Mouse (Mus musculus) CD4-positive helper T cell, adult 2 months (primary cell): ENCODE measurements around the gene Osbpl8.
"Not testable (repeated sequence)": the region's sequence is repeated elsewhere in the genome, so short reads cannot be mapped to it uniquely, and the experiment has no call there.

Experiments used
- DNase-seq: peaks from one replicate; pipeline ENCODE4 v3.0.0-alpha.2; 2012; ENCODE audit warnings: low read depth, missing footprints, low spot score

The Osbpl8 gene

DNA sequence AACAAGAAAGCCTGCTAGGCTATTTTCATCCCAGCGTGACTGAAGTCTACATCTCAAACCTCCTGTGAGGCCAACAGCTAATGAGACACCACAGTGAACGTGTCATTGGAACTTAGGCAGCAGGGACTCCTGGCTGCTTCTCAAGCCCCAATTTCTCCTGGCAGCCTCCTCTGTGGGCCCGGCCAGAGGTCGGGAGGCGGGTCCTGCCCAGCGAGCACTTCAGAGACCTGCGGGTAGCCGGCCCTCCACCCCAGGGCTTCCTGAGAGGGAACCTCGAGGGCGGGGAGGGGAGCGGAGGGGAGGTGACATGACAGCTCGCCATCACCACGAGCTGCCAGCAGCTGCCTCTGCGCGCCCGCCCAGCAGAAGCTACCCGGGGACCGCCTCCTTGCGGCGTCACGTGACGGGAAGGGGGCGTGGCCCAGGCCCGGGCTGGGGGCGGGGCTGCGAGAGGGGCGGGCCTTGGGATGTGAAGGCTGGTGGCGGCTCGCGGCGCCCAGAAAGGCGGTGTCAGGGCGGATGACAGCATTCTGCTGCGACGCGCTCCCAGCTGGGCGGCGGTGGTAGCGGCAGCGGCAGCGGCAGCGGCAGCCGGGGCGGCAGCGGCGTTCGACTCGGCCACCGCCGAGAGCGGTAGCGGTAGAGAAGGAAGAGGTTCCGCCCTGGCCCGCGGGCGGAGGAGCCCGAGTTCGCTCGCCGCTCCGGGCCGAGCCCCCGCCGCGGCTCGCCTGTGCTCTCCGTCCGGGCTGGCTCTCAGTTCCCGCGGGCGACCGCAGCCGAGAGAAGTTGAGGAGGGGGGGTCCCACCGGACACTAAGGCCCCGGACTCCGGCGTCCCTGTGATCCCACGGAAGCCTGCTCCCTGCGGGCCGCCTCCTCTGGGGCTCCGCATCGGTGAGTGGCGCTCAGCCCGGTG, at the start of gene Osbpl8:
Osbpl8 (plus strand) TSS at position 449 of the 915 bp plus-strand sequence.
- peak; percentile 98 for DNase-seq

DNA sequence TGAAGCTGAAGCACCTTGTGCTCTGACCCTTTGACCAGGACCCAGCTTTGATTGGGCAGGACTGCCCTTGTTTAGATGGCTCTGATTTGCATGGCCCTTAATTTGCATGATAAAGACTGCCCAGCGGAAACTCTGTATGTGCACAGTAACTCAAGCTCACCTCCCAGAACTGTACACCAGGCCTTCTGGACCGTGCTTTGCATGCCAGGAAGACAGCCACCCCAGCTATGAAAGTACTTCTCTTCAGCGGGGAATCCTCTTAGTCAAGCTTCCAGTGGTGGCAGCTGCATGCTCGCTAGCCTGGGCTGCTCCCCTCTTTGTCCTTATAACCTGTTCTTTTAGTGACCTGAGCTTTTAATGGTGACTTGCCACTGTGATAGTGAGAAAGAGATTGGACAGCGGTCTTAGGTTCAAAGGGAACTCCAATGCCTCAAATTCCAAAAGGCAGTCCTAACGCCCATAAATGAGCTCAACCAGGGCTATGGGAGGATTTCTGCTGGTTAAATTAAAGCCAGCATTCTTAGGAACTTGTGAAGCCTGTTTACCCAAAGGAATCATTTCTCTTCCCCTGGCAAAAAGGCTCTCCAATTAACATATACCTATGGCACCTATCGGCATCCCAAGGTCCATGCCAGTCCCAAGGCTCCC, 47.2 kb upstream of the Osbpl8 start:
- no peak for DNase-seq

DNA sequence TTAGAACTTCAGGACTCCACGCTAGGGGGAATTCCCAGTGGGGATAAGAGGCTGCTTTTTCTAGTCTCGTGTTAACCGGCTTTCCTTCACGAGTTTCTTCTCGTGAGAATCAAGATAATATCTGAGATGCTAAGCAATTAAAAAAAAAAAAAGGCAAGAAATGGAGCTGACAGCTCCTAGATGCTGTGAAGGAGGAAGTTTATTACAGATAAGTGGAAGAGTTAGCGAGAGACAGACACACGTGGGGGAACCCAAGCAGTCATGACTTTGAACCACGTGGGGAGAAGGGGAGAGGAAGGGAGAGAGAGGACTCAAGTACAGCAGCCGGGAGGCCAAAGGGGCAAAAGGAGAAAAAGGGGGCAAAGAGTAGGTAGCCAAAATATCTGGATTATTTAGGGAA, 46.3 kb upstream of the Osbpl8 start:
- no peak for DNase-seq

DNA sequence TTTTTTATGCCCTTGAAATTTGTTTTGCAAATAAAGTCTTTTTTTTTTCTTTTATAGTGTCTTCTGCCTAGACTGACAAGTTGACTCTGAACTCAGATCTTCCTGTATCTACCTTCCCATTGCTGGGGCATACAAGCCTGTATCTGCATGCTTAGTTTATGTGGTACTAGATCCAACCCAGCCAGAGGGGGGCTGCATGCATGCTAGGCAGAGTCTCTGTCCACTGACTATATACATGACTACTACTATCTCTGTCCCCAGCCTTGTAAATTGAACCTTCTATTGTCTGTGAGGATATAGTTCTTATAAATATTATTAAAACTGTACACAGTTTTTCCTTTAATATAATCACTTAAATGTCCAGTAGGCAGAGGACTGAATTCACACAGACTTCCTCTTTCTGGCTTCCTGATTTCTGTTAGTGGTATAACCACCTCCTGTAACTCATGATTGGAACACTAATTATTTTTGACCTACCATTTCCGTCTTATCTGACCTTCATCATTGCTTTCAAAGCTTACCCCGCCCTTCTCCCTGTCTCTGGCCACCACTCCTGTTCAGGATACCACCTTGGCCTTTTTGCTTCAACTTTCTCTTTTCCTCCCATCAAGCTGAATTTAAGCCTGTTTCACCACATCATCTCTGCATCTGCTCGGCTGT, 45.4 kb upstream of the Osbpl8 start:
- DNase-seq: no peak

DNA sequence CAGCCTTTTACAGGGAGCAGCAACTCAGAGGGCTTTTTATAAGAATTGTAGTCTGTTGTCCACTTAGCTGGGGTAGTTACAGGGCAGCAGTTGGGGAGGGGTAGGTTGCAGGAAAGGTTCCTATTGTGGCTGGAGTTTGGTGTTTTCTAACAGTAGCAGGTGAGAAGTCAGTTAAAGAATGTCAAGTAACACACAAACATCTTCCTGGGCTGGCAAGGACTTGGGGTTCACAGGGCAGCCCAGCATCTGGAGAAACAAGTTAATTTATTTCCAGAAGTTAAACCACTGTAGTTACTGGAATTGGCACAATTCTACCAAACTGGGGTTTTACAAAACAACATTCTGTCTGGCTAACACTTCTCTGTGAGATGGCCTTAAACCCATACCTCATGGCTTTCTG, 44.8 kb upstream of the Osbpl8 start:
- DNase-seq: no peak

DNA sequence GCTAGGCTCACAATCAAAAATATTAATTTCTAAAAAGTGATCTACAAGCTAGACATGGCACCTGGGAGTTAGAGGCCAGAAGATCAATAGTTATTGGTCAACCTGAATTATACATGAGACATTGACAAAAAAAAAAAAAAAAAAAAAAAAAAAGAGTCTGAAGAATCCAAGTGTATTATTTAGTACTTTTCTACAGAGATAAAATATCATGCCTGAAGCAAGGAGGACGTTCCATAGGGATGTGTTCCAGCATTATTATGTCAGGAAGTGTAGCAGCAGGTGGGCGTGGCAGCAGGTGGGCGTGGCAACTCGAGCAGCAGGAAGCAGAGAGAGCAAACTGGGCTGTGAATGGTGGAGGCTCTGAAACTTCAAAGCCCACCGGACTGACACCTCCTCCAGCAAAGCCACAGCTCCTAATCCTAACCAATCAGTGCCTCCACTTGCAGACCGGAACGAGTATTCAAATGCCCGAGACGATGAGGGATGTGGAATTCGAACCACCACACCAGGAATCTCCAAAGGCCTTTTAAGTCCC, 41.6 kb upstream of the Osbpl8 start:
- DNase-seq: no peak

DNA sequence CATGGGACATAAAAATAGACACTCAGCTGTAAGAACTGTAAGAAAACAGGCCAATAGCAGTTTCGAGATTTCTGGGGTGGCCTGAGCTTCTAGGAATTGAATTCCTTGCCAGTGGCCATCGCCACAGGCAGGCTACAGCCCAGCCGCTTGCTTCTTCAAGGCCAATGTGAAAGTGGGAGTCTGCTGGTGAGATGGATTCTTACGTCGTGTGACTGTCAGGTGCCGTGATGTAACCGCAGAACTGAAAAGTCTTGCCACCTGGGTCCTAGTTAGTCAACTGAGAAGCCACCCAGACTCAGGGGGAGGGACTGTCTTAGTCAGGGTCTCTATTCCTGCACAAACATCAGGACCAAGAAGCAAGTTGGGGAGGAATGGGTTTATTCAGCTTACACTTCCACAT, 40.4 kb upstream of the Osbpl8 start:
- no peak for DNase-seq

DNA sequence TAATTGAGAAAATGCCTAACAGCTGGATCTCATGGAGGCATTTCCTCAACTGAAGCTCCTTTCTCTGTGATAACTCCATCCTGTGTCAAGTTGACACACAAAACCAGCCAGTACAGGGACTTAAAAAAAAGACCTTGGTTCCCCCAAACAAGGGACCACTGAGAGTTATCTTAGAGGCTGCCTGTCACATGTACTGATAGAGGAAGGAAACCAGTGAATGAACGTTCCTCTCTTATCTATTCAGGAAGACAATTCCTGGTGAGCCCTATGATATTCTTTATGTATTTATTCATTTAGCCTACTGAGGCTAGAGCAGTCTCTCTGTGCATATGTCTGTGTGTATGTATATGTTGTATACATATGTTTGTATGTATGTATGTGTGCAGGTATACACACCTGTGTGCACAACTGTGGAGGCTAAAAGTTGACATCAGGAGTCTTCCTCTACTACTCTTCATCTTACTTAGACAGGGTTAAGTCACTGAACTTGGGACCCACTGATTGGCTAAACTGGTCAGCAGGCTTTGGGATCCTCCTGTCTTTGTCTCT, 39.7 kb upstream of the Osbpl8 start:
- no peak for DNase-seq

DNA sequence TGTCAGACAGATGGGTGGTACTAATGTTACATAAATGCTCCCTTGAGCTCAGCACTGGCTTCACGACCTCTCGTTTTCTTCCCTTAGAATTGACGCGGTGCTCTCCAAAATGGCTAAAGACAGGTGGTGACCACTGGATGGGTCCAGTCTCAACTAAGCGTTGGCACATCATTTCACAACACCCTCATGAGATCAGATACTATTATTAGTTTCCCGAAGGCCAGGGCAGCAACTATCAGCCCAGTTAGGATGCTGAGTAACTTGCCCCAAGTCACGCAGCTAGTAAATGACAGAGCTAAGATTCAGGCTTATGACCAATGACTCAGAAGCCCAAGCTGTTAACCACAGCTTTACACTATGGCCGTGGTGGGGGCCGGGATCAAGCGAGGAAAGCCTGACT, 37.2 kb upstream of the Osbpl8 start:
- no peak for DNase-seq

DNA sequence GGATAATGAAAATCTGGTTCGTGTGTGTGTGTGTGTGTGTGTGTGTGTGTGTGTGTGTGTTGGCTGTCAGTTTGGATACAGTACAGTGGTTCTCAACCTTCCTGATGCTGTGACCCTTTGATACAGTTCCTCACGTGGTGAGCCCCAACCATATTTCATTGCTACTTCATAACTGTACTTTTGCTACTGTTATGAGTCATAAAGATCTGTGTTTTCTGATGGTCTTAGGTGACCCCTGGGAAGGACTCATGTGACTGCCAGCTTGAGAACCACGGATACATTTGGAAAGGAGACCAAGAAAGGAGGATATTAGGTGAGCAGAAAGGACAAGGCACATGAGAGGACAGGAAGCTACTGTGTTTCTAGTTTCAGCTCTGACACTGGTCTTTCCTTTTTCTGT, 36.1 kb upstream of the Osbpl8 start:
- no peak for DNase-seq

DNA sequence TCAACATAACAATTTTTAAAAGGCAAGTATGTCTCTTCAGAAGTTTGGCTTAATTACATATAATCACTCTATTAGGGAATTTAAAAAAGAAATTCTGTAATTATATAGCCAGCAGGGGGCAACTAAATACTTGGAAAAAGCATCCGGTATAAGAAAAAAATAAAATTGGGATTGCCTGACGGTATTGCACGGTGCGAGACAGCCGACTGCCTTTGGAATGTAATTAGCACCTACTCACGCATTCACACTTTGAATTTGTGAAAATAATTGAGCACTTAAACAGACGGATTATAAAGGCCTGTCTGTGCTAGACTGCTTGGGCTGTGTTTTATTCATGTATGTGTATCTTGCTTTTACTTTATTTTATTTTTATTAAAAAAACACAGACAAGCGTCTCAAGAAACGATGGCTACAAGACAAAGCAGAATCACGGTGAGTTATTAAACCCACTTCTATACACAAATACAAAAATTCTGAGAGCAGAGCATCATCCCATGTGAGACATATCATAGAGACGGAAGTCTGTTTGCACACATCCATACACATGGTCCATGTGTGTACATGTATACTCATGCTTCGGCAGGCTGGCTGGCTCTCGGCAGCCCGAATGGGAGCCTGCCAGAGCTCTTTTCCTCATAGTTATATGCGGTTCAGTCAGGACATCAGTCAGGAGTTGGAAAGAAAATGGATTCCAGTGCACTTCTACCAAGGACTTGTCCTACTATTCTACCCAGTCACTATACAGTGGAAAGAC, 34.5 kb upstream of the Osbpl8 start:
- no peak for DNase-seq

DNA sequence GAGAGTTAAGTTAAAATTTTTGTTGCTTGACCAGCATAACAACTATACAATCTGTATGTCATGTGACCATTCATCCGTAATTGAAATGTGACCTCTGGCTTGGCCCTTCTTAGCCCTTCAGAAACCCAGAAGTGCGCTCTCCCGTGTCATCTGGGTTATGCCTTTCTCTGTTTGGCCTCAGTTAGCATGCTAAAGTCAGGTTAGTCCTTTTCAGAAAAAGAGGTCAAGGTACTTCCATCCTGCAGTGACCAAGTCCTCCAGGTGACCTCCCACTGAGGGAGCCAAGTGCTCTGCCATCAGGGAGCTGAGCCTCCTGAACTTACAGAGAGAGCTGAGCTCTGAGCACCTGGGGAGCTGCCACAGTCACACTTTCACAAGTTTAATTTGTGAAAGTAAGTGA, 33.7 kb upstream of the Osbpl8 start:
- no peak for DNase-seq

DNA sequence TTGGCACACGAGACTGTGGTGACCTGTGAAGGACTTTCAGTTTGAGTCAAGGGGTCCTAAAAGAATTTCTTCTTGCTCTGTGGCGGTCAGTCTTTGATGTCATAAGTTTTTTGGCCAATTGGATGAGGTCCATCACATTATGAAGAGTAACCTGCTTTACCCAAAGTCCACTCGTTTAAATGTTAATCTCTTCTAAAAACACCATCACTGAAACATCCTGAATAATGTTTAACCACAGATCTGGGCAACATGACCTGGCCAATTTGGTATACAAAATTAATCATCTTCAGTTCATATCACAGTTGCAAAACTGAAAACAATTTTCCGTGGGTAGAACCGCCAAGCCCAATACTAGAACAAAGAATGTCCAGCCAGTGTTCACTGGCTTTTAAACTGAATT, 31.3 kb upstream of the Osbpl8 start:
- no peak for DNase-seq

DNA sequence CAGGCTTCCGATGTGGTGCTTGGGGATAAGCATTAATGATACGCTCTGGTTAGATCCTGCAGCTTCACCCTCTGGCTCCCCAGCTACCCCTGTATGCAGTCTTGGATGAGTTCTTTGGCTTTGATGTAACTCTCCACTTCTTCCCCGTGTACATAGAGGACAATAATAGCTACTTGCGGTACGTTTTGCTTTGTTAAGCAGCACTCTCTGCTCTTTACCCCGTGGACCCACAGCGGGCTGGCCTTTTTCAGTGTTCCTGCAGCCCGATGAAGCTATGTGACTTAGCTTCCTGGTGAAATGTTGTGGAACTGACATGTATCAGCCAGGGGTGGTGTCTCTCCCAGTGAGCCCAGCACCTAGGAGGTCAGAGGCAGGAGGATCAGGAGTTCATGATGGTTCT, 30.6 kb upstream of the Osbpl8 start:
- DNase-seq: no peak

DNA sequence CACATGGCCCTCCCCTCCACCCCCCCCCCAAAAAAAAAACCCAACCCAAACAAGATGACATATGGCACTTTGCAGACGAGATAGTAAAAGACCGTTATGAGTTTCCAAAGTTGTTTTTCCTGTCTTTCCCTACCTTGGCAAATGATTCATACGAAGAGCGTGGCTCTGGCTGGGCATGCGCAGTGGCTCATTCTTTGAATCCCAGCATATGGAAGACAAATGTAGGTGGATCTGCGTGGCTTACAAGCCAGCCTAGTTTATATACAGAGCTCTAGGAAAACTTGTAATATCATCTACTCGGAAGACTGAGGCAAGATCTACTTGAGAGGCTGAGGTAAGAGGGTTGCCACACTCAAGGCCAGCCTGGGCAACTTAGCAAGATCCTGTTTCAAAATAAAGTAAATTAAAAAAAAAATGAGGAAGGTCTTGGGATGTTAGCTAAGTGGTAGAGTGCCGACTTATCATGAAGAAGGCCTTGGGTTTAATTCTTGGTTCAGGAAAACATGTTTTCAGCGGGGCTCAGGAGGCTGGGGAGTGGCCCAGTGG, 30.1 kb upstream of the Osbpl8 start:
- DNase-seq: no peak

DNA sequence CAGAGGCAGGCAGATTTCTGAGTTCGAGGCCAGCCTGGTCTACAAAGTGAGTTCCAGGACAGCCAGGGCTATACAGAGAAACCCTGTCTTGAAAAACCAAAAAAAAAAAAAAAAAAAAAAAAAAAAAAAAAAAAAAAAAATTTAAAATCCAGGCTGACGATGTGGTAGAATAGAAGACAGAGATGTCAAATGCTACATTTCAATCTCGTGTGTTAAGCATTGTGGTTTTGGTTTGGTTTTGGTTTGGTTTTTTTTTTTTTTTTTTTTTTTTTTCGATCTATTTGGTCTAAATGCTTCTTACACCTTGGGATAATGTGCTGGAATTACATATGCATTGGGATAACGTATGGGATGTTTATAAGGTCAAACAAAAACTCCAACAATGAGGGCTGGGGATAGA, 28.2 kb upstream of the Osbpl8 start:
- DNase-seq: not testable (repeated sequence)

DNA sequence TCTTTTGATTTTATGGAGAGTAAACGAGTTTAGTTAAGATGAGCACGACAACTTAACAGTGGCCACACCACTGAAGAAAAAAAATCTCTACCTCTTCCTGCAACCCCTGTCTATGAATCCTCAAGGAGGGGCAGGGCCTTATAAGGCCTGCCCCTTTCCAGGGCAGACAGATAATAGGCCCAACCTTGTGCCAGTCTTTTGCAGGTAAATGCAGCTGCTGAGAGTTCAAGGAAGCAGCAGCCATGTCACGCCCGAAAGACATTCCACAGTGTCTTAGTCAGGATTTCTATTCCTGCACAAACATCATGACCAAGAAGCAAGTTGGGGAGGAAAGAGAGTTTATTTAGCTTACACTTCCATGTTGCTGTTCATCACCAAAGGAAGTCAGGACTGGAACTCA, 26.6 kb upstream of the Osbpl8 start:
- DNase-seq: no peak

DNA sequence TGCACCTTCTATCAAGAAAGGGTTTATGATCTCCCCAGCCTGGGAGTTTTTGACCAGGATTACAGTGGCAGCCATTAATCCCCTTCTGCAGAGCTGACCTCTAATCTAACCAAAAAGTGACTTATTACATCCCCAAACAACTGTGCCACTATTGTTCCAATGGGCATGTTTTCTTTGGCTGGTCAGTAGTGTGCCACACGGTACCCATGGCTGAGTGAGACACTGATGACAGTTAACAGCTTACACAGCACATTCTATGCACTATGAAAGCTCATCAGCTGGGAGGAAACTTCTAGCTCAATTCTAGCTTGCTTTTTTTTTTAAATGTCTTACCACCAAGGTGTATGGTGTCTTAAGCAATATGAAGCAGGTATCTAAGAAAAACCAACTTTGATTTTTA, 25.4 kb upstream of the Osbpl8 start:
- DNase-seq: no peak

DNA sequence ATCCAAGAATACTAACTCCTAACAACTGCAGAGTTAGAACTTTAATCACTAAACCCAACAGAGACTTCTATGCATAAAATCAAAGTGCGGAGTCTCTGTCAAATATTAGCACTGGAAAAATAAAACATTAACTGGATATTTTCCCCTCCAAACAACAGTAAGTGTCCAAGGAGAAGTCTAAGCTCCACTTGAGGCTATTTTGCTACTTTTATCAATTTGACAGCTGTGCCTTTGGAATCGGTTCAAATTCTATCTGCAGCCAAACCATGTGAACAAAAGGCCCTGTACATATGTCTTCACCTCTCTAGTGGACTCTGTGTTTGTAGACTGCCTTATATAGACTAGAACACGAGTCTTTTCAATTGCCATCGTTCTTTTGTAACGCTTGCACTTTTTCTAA, 24.7 kb upstream of the Osbpl8 start:
- no peak for DNase-seq

DNA sequence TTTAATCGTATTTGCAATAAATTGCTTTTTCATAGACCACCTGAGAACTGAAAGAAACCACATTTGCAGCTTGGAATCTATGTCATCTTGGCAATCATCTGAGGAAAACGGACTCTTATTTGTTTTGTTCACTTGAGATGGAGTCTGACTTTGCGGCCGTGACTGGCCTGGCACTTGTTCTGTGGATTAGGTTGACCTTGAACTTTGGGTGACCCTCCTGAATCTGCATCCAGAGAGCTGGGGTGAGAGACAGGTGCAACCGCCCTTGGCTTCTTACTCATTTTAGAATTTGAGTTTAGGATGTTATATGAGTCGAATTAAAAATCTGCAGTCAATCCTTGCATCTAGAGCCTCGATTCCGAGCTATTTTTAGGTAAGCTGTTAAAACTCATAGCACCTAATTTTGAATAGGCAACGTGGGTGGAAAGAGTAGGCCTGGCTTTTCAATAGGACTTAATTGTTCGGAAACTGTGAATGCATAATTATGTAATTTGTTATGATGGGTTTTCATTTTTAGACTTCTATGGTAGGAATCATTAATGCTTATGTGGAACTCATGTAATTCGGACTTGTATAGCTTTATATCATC, 20.1 kb upstream of the Osbpl8 start:
- no peak for DNase-seq

DNA sequence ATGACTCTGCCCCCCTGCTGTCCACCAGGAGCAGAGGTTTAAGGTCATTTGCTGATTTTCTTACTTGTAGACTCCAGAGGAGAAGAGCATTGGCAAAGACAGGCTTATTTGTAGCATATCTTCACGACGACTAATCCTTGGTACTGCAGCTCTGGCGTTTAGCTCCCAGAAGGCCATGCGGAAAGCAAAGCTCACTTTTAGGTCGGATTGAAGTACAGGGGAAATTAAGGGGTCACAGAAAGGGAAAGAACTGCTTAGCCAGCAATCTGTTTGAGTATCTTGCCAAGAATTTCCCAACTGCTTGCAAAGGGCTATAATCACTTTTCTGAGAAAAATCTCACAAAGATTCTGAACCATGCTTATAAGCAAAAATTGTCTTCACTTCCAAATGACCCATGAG, 14.8 kb upstream of the Osbpl8 start:
- DNase-seq: no peak
